Mouse (Mus musculus) intestine, embryonic 14.5 days (tissue): ENCODE results near the gene Col24a1. TPM values are rescaled to one million over a fixed set of nuclear protein-coding genes. Genes with fewer than 3 reads are reported as not detected.
A peak's percentile ranks its signal among the peaks of the same experiment; 100 is the strongest.

Experiments used
- ATAC-seq: fragments of 200-750 bp; cut with Nextera tagmentation; replicated peaks from 2 replicates; pipeline ENCODE4 v1.8.0; 2017; ENCODE audit warnings: low read depth, moderate number of reproducible peaks, moderate TSS enrichment, moderate library complexity; ENCODE audit not compliant: low FRiP score, low TSS enrichment
- DNase-seq: peaks from one replicate; pipeline ENCODE4 v3.0.0-alpha.2; 2018; ENCODE audit warnings: low spot score
- H3K27ac ChIP-seq: fragments of 300-500 bp; sonication (generic); 2 replicates; pipeline ENCODE4 v1.5.1; 2014; ENCODE audit warnings: low read depth, mild to moderate bottlenecking, control low read depth
- H3K27me3 ChIP-seq: fragments of 300-500 bp; sonication (generic); replicated peaks from 2 replicates; pipeline ENCODE4 v1.6.1; 2014; ENCODE audit warnings: low read length, control low read depth; ENCODE audit not compliant: control insufficient read depth, insufficient read depth
- H3K36me3 ChIP-seq: fragments of 300-500 bp; sonication (generic); 2 replicates; pipeline ENCODE4 v1.6.1; 2014; ENCODE audit warnings: low read length, control low read depth; ENCODE audit not compliant: control insufficient read depth, insufficient read depth
- H3K4me1 ChIP-seq: fragments of 300-500 bp; sonication (generic); replicated peaks from 2 replicates; pipeline ENCODE4 v1.6.1; 2014; ENCODE audit warnings: low read length, control low read depth, mixed read lengths; ENCODE audit not compliant: control insufficient read depth, insufficient read depth
- H3K4me2 ChIP-seq: fragments of 300-500 bp; sonication (generic); 2 replicates; pipeline ENCODE4 v1.6.1; 2014; ENCODE audit warnings: low read length
- H3K4me3 ChIP-seq: fragments of 300-500 bp; sonication (generic); 2 replicates; pipeline ENCODE4 v1.5.1; 2014; ENCODE audit warnings: low read depth, low read length, control low read depth, mixed read lengths
- H3K9ac ChIP-seq: fragments of 300-500 bp; sonication (generic); 2 replicates; pipeline ENCODE4 v1.6.1; 2014; ENCODE audit warnings: mild to moderate bottlenecking, low read length
- H3K9me3 ChIP-seq: fragments of 300-500 bp; sonication (generic); 2 replicates; pipeline ENCODE4 v1.6.1; 2016; ENCODE audit warnings: low read length, control low read depth; ENCODE audit not compliant: control insufficient read depth
- WGBS: fragments of 180-500 bp; shearing (Covaris S2); extraction: QIAGEN DNeasy Blood & Tissue Kit; methylation state at CpG from one replicate; pipeline ENCODE4 v1.1.7; 2014; 5-methylcytosine and 5-hydroxymethylcytosine counted together
- polyA plus RNA-seq: library from polyadenylated mRNA; unstranded; fragments of >200 nt; fragmentation: Nextera tagmentation; extraction: Ambion mirVana; gene quantifications from 2 replicates; pipeline ENCODE4 v1.2.1, GENCODE M21; 2014

Col24a1 gene
- polyA plus RNA-seq, 1 experiment from 2014 or later = 5.1 TPM

DNA sequence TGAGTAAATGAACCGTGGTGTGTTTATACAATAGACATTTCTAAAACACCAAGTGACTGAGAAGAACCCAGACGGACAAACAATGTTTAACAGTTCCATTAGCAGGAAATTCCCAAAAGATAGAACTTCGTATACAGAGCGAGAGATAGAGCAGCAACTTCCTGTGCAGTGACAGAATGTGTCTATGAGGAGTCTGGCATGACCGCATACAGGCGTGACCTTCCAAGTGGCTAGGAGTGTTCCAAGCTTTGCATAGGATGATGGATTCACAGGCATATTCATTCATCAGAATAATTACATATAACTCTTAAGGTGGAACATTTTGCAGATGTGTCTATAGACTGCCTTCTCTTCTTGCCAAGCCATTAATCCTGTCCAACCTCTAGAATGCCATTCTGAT, 18.1 kb upstream of the Col24a1 start:
- no peak overlapping the region for H3K9ac ChIP-seq
- H3K4me2 ChIP-seq = no peak overlapping the region
- no peaks in the 10 kb centered on the region for H3K27me3 ChIP-seq
- no peak for DNase-seq
- WGBS = 41% methylated on average over 6 of the region's 6 CpGs
- H3K27ac ChIP-seq = no peak overlapping the region
- H3K36me3 ChIP-seq = no peaks in the 10 kb centered on the region
- H3K4me3 ChIP-seq = no peak overlapping the region
- H3K4me1 ChIP-seq = no peaks in the 10 kb centered on the region
- H3K9me3 ChIP-seq = no peaks in the 10 kb centered on the region
- no peak for ATAC-seq

DNA sequence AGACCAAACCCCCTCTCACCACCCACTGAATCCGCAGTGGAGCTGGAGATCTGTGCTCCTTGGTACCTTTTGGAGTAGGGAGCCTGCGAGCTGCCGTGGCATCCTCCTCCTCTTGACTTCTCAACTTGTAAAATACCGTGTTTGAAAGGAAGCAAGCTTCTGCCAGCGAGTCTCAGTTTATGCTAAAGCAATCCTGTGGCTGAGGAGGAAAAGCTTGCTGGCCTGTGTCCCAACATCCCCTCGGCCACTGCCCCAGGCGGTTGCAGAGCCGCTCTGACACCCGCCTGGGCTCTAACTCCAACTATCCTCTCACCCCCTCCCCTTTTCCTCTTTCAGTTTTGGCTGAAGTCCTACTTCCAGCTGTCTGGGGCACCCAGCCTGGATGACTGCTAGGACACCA, 935 bp downstream of the Col24a1 start:
- ATAC-seq (peak; percentile 62; the same call in 1 of the 2 replicates), DNase-seq (peak; percentile 71)
- Histone ChIP-seq H3K27ac (0 out of 2 replicates have a peak overlapping the region, but pooled peaks have one; percentile 38), H3K4me2 (peak overlapping the region; percentile 85), H3K27me3 (no peaks in the 10 kb centered on the region), H3K4me3 (peak overlapping the region; percentile 47), H3K9ac (peak overlapping the region; percentile 56), H3K4me1 (peaks cover 16% of the 10 kb centered on the region), H3K9me3 (no peaks in the 10 kb centered on the region), H3K36me3 (no peaks in the 10 kb centered on the region)
- 3% methylated on average over 9 of the region's 9 CpGs for WGBS

DNA sequence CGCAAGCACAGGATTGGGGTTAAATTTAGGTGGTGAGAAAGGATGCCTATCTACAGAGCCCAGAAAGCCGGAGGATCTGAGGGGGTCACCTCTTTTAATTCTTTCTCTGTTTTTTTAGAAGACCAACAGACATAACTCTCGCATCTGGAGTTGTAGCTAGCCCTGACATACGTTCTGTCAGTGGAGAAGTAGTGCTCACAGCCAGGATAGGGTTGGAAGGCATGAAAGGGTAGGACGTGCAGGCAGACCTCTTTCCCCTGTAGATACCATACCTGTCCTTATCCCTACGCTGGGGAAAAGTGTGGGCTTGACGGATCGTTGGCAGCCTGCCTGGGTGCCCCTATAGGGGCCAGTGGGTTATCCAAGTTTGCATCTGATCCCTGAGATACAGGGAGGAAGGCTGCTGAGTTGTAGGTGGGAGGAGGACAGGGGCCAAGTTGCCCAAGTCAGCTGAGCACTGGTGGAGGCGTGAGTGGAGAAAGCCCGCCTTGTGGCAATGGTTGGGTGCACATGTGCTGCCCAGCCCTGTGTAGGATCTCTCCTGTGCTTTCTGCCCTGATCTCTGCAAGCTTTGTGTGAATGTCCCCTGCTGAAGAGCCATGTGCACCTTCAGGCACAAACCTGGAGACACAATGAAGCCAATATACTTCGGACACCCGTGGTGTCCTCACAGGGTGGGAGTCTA, 1.5 kb downstream of the Col24a1 start:
- H3K4me2 ChIP-seq = peak overlapping the region; percentile 85
- DNase-seq (peak; percentile 53), ATAC-seq (no peak)
- no peaks in the 10 kb centered on the region for H3K9me3 ChIP-seq
- peak overlapping the region; percentile 47 for H3K4me3 ChIP-seq
- no peaks in the 10 kb centered on the region for H3K36me3 ChIP-seq
- H3K27me3 ChIP-seq = no peaks in the 10 kb centered on the region
- H3K9ac ChIP-seq = peak overlapping the region; percentile 56; the same call in 1 of the 2 replicates
- 52% methylated on average over 12 of the region's 12 CpGs for WGBS
- 0 out of 2 replicates have a peak overlapping the region, but pooled peaks have one; percentile 38 for H3K27ac ChIP-seq
- H3K4me1 ChIP-seq = peaks cover 16% of the 10 kb centered on the region

DNA sequence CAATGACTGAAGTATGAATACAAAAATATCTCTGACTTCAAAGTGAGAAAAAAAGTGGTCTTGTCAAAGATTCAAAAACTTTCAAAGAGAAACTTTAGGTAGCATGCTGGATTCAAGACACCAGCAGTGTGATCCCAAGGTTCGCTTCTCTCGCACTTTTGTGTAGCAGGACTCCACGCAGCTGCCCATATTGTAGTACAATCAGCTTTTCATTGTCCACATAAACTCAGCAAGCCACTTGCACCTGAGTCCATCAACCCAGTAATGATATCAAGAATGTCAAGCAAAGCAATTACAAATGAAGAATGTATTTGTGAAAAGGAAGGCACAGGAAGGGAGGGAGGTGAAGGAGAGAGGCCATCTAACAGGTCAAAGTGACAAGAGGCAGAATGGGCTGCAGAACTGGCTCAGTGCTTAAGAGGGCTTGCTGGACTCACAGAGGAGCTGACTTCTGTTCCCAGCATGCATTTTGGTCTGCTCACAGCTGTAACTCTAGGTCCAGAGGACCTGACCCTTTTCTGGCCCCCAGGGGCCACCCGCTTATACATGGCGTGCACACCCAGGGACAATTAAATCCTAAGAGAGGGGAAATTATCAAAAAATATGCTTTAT, 7.8 kb downstream of the Col24a1 start:
- no peak for DNase-seq
- Histone ChIP-seq H3K36me3 (no peaks in the 10 kb centered on the region), H3K4me2 (no peak overlapping the region), H3K9me3 (no peaks in the 10 kb centered on the region), H3K27ac (no peak overlapping the region), H3K4me3 (no peak overlapping the region), H3K27me3 (no peaks in the 10 kb centered on the region), H3K9ac (no peak overlapping the region), H3K4me1 (no peaks in the 10 kb centered on the region)
- 87% methylated on average over 5 of the region's 5 CpGs for WGBS
- ATAC-seq = no peak

DNA sequence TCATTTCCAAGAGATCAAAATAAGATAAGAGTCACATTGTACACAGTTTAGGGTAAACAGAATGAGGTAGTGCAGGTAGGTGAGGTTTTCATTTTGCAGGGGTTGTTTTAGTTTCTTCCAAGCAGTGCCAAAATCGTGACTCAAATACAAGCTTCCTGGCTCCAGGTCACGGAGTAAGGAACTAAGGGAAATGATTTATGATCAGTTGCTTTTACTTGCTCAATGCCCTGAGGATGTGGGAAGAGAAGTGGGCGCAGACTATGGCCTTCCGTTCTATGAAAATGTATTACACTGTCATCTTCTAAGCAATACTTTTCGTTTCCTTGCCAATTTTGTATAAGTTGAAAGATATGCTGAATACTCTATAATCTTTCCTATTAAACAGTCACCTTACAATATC, 13.0 kb downstream of the Col24a1 start:
- Histone ChIP-seq H3K27me3 (no peaks in the 10 kb centered on the region), H3K9me3 (no peaks in the 10 kb centered on the region), H3K36me3 (no peaks in the 10 kb centered on the region), H3K4me1 (no peaks in the 10 kb centered on the region), H3K4me2 (no peak overlapping the region), H3K4me3 (no peak overlapping the region), H3K27ac (no peak overlapping the region), H3K9ac (no peak overlapping the region)
- DNase-seq (no peak), ATAC-seq (no peak)
- WGBS = 59% methylated on average over 5 of the region's 5 CpGs

DNA sequence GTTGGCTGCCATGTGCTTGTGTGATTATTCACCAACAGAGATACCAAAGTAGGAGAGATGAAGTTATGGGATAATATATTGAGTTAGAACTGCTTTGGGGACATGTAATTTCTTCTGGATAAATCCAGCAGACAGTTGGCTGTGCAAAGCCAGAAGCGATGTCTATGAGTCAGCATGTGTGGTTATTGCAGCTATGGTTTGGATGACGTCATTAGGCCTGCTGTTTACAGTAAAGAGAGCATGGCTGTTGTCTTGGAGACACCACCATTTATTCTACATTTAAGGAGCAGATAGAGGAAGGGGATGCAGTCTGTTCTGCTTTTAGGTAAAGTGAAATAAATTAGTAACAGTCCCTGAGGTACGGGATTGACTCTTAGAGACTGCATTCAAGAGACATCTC, 14.9 kb downstream of the Col24a1 start:
- WGBS = 65% methylated on average over 3 of the region's 3 CpGs
- no peak overlapping the region for H3K9ac ChIP-seq
- H3K27me3 ChIP-seq = no peaks in the 10 kb centered on the region
- ATAC-seq (no peak), DNase-seq (no peak)
- H3K4me1 ChIP-seq = no peaks in the 10 kb centered on the region
- no peaks in the 10 kb centered on the region for H3K9me3 ChIP-seq
- no peak overlapping the region for H3K27ac ChIP-seq
- no peaks in the 10 kb centered on the region for H3K36me3 ChIP-seq
- no peak overlapping the region for H3K4me2 ChIP-seq
- H3K4me3 ChIP-seq = no peak overlapping the region

DNA sequence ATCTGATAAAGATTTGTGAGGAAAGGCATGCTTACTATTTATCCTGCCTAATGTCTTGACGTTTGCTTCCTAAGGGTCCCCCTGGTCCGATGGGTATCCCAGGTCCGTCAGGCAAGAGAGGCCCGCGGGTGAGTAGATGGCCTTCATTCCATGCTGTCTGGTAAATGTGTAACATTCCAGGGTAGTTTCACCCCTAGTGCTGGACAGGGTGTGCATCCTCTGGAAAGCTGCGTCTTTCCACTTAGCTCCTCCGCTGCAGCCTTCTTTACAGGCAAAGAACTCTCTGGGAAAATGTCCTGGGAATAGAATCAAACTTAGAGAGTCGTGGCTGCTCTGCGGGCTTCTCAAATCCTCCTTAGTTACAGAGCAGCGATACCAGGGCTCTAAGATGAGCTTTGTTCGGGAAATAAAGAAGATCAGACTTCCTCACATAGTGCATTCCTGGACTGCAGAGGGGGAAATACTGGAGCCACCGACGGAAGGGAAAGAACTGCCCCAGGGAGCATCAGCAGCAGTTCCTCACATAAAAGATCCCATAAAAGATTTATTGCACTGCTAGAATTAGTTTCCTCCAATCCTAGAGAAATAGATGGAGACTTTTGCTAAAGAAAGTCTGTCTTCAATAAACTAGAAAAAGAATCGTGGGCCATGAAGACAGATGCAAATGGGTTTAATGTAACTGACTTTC, 28.5 kb downstream of the Col24a1 start:
- 58% methylated on average over 14 of the region's 14 CpGs for WGBS
- no peak for DNase-seq
- no peak overlapping the region for H3K4me3 ChIP-seq
- no peaks in the 10 kb centered on the region for H3K9me3 ChIP-seq
- H3K9ac ChIP-seq = no peak overlapping the region
- no peak for ATAC-seq
- no peak overlapping the region for H3K4me2 ChIP-seq
- H3K36me3 ChIP-seq = no peaks in the 10 kb centered on the region
- H3K4me1 ChIP-seq = no peaks in the 10 kb centered on the region
- no peak overlapping the region for H3K27ac ChIP-seq
- no peaks in the 10 kb centered on the region for H3K27me3 ChIP-seq

DNA sequence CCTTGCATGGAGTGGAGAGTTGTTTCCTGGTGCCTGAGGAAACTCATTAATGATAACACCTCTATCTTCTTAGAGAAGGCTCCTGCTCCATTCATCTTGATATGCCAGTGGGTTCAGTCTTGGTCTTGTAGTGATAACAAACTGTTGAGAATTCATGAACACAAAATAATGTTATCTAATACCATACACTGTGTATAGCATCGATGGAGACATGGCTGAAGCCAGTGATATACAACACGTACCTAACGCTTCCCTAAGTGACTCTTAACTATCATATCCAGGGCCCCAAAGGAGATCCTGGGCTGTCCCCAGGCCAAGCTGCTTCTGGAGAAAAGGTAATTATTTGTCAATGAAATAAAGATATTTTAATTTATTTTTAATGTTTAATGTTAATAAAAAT, 33.1 kb downstream of the Col24a1 start:
- no peaks in the 10 kb centered on the region for H3K4me1 ChIP-seq
- H3K4me3 ChIP-seq = no peak overlapping the region
- no peak overlapping the region for H3K9ac ChIP-seq
- DNase-seq = no peak
- H3K36me3 ChIP-seq = no peaks in the 10 kb centered on the region
- no peak for ATAC-seq
- no peaks in the 10 kb centered on the region for H3K27me3 ChIP-seq
- H3K27ac ChIP-seq = no peak overlapping the region
- WGBS = 91% methylated on average over 3 of the region's 3 CpGs
- H3K4me2 ChIP-seq = no peak overlapping the region
- no peaks in the 10 kb centered on the region for H3K9me3 ChIP-seq
